Mouse (Mus musculus) midbrain, embryonic 13.5 days (tissue): ENCODE data around the gene Irf6. TPM values are rescaled to one million over a fixed set of nuclear protein-coding genes. Genes with fewer than 3 reads are reported as not detected.
A peak's percentile ranks its signal among the peaks of the same experiment; 100 is the strongest.

Experiments
- ATAC-seq: fragments of 200-750 bp; cut with Nextera tagmentation; 2 replicates; pipeline ENCODE4 v1.8.0; 2017; ENCODE audit warnings: mild to moderate bottlenecking, moderate TSS enrichment, moderate library complexity
- H3K27ac ChIP-seq: fragments of 300-500 bp; sonication (generic); 2 replicates; pipeline ENCODE4 v1.5.1; 2015; ENCODE audit warnings: inconsistent platforms, mild to moderate bottlenecking, moderate library complexity
- H3K27me3 ChIP-seq: fragments of 300-500 bp; sonication (generic); 2 replicates; pipeline ENCODE4 v1.6.1; 2015; ENCODE audit warnings: mild to moderate bottlenecking, inconsistent platforms
- H3K36me3 ChIP-seq: fragments of 300-500 bp; sonication (generic); 2 replicates; pipeline ENCODE4 v1.6.1; 2015; ENCODE audit warnings: mild to moderate bottlenecking, inconsistent platforms
- H3K4me1 ChIP-seq: fragments of 300-500 bp; sonication (generic); replicated peaks from 2 replicates; pipeline ENCODE4 v1.6.1; 2015; ENCODE audit warnings: inconsistent platforms
- H3K4me2 ChIP-seq: fragments of 300-500 bp; sonication (generic); replicated peaks from 2 replicates; pipeline ENCODE4 v1.6.1; 2015; ENCODE audit warnings: moderate library complexity, mild to moderate bottlenecking, inconsistent platforms
- H3K4me3 ChIP-seq: fragments of 300-500 bp; sonication (generic); replicated peaks from 2 replicates; pipeline ENCODE4 v1.5.1; 2015; ENCODE audit warnings: mild to moderate bottlenecking, inconsistent platforms
- H3K9ac ChIP-seq: fragments of 300-500 bp; sonication (generic); replicated peaks from 2 replicates; pipeline ENCODE4 v1.6.1; 2015; ENCODE audit warnings: mild to moderate bottlenecking, inconsistent platforms
- H3K9me3 ChIP-seq: fragments of 300-500 bp; sonication (generic); 2 replicates; pipeline ENCODE4 v1.6.1; 2016; ENCODE audit warnings: mild to moderate bottlenecking, inconsistent platforms
- WGBS: fragments of 180-500 bp; shearing (Covaris S2); methylation state at CpG from one replicate; pipeline ENCODE4 v1.1.7; 2015; 5-methylcytosine and 5-hydroxymethylcytosine counted together
- polyA plus RNA-seq: library from polyadenylated mRNA; unstranded; fragments of >200 nt; fragmentation: Nextera tagmentation; extraction: Ambion mirVana; gene quantifications from 2 replicates; pipeline ENCODE4 v1.2.1, GENCODE M21; 2015

The Irf6 gene
- polyA plus RNA-seq, result 0.62 and 0.74 TPM in 2 replicates

- Histone ChIP-seq H3K27ac (no peak within 1 kb of the TSS), H3K4me1 (peaks cover 14% of the 10 kb centered on the region), H3K36me3 (no peaks in the 10 kb centered on the region), H3K9me3 (no peaks in the 10 kb centered on the region), H3K4me3 (peak within 1 kb of the TSS; percentile 27), H3K4me2 (peak within 1 kb of the TSS; percentile 44), H3K27me3 (peaks cover 47% of the 10 kb centered on the region), H3K9ac (no peak within 1 kb of the TSS)
- ATAC-seq, result peak; percentile 86
- WGBS, result under 1% methylated on average over 30 of the region's 30 CpGs
These were observed at the start of gene Irf6 for GRCm38 (mm10) chr1:193152872-193153271. Irf6 (plus strand) TSS chr1:193153111.

- Histone ChIP-seq H3K4me2 (no peak overlapping the region), H3K4me3 (no peak overlapping the region), H3K9ac (no peak overlapping the region), H3K27ac (no peak overlapping the region), H3K27me3 (no peaks in the 10 kb centered on the region), H3K9me3 (no peaks in the 10 kb centered on the region), H3K36me3 (peaks cover 99% of the 10 kb centered on the region), H3K4me1 (no peaks in the 10 kb centered on the region)
- ATAC-seq, result no peak
- WGBS, result 92% methylated on average over 9 of the region's 9 CpGs
These were observed 40.8 kb upstream of the Irf6 start for GRCm38 (mm10) chr1:193112093-193112492.

- no peaks in the 10 kb centered on the region for H3K9me3 ChIP-seq
- no peak overlapping the region for H3K4me2 ChIP-seq
- no peak overlapping the region for H3K9ac ChIP-seq
- ATAC-seq, result no peak
- no peak overlapping the region for H3K27ac ChIP-seq
- H3K36me3 ChIP-seq, result peaks cover 85% of the 10 kb centered on the region
- WGBS, result 94% methylated on average over 7 of the region's 7 CpGs
- H3K27me3 ChIP-seq, result no peaks in the 10 kb centered on the region
- H3K4me1 ChIP-seq, result peaks cover 2% of the 10 kb centered on the region; the same call in 1 of the 2 replicates
- no peak overlapping the region for H3K4me3 ChIP-seq
These were observed 30.1 kb upstream of the Irf6 start for GRCm38 (mm10) chr1:193122793-193123192.

- no peaks in the 10 kb centered on the region for H3K9me3 ChIP-seq
- no peaks in the 10 kb centered on the region for H3K27me3 ChIP-seq
- no peak overlapping the region for H3K4me3 ChIP-seq
- WGBS, result 94% methylated on average over 6 of the region's 6 CpGs
- no peak overlapping the region for H3K9ac ChIP-seq
- no peak overlapping the region for H3K27ac ChIP-seq
- ATAC-seq, result no peak
- H3K4me2 ChIP-seq, result no peak overlapping the region
- peaks cover 6% of the 10 kb centered on the region for H3K4me1 ChIP-seq
- H3K36me3 ChIP-seq, result peaks cover 84% of the 10 kb centered on the region
These were observed 29.6 kb upstream of the Irf6 start for GRCm38 (mm10) chr1:193123290-193123689.

GRCm38 (mm10) chr1:193125835-193126234, 27.1 kb upstream of the Irf6 start:
- Histone ChIP-seq H3K9me3 (no peaks in the 10 kb centered on the region), H3K4me3 (no peak overlapping the region), H3K27me3 (no peaks in the 10 kb centered on the region), H3K36me3 (peaks cover 60% of the 10 kb centered on the region), H3K4me1 (peaks cover 15% of the 10 kb centered on the region), H3K27ac (no peak overlapping the region), H3K9ac (no peak overlapping the region), H3K4me2 (no peak overlapping the region)
- no peak for ATAC-seq
- WGBS, result 84% methylated on average over 4 of the region's 4 CpGs

- Histone ChIP-seq H3K4me1 (peaks cover 15% of the 10 kb centered on the region), H3K9ac (no peak overlapping the region)
These were observed 24.9 kb upstream of the Irf6 start for GRCm38 (mm10) chr1:193128055-193128454.

GRCm38 (mm10) chr1:193129321-193129720, 23.6 kb upstream of the Irf6 start:
- H3K27ac ChIP-seq, result no peak overlapping the region
- 30% methylated on average over 5 of the region's 5 CpGs for WGBS

More at GRCm38 (mm10) chr1:193128055-193128454, 24.9 kb upstream of the Irf6 start:
- ATAC-seq, result no peak
- Histone ChIP-seq H3K27me3 (no peaks in the 10 kb centered on the region), H3K36me3 (peaks cover 38% of the 10 kb centered on the region), H3K4me3 (no peak overlapping the region), H3K27ac (no peak overlapping the region), H3K9me3 (no peaks in the 10 kb centered on the region), H3K4me2 (no peak overlapping the region)
- 90% methylated on average over 6 of the region's 6 CpGs for WGBS

GRCm38 (mm10) chr1:193129786-193130455, 23.0 kb upstream of the Irf6 start, which contains the start of gene Diexf:
Diexf (minus strand) TSS chr1:193130272.
- H3K27ac ChIP-seq, result peak within 1 kb of the TSS; percentile 78
- WGBS, result under 1% methylated on average over 61 of the region's 61 CpGs

More at GRCm38 (mm10) chr1:193129321-193129720, 23.6 kb upstream of the Irf6 start:
- Histone ChIP-seq H3K4me3 (peak overlapping the region; percentile 99), H3K27me3 (no peaks in the 10 kb centered on the region), H3K9me3 (no peaks in the 10 kb centered on the region), H3K36me3 (peaks cover 25% of the 10 kb centered on the region), H3K9ac (peak overlapping the region; percentile 88), H3K4me1 (peaks cover 15% of the 10 kb centered on the region), H3K4me2 (peak overlapping the region; percentile 66)
- ATAC-seq, result no peak

GRCm38 (mm10) chr1:193130456-193130825, 22.5 kb upstream of the Irf6 start:
- Histone ChIP-seq H3K36me3 (peaks cover 18% of the 10 kb centered on the region), H3K9ac (peak overlapping the region; percentile 64), H3K4me3 (peak overlapping the region; percentile 99), H3K4me2 (peak overlapping the region; percentile 57), H3K4me1 (peaks cover 15% of the 10 kb centered on the region), H3K27me3 (no peaks in the 10 kb centered on the region), H3K27ac (peak overlapping the region; percentile 78), H3K9me3 (no peaks in the 10 kb centered on the region)
- 27% methylated on average over 11 of the region's 11 CpGs for WGBS
- peak; percentile 74 for ATAC-seq

More at GRCm38 (mm10) chr1:193129786-193130455, 23.0 kb upstream of the Irf6 start, which contains the start of gene Diexf:
- Histone ChIP-seq H3K36me3 (peaks cover 20% of the 10 kb centered on the region), H3K4me2 (peak within 1 kb of the TSS; percentile 66), H3K9ac (peak within 1 kb of the TSS; percentile 88), H3K4me1 (peaks cover 15% of the 10 kb centered on the region), H3K27me3 (no peaks in the 10 kb centered on the region), H3K4me3 (peak within 1 kb of the TSS; percentile 99), H3K9me3 (no peaks in the 10 kb centered on the region)
- ATAC-seq, result peak; percentile 95

- peak overlapping the region; percentile 57 for H3K4me2 ChIP-seq
- H3K4me3 ChIP-seq, result peak overlapping the region; percentile 99
- peaks cover 18% of the 10 kb centered on the region for H3K36me3 ChIP-seq
- peak overlapping the region; percentile 64; the same call in 1 of the 2 replicates for H3K9ac ChIP-seq
- peak; percentile 35; the same call in 1 of the 2 replicates for ATAC-seq
- peaks cover 15% of the 10 kb centered on the region for H3K4me1 ChIP-seq
- H3K27me3 ChIP-seq, result no peaks in the 10 kb centered on the region
- H3K27ac ChIP-seq, result peak overlapping the region; percentile 78
- WGBS, result 87% methylated on average over 8 of the region's 8 CpGs
- H3K9me3 ChIP-seq, result no peaks in the 10 kb centered on the region
These were observed 22.1 kb upstream of the Irf6 start for GRCm38 (mm10) chr1:193130839-193131238.

GRCm38 (mm10) chr1:193131311-193131948, 21.5 kb upstream of the Irf6 start:
- 93% methylated on average over 6 of the region's 6 CpGs for WGBS
- H3K27ac ChIP-seq, result no peak overlapping the region
- H3K9ac ChIP-seq, result no peak overlapping the region
- H3K4me1 ChIP-seq, result peaks cover 15% of the 10 kb centered on the region
- H3K4me3 ChIP-seq, result no peak overlapping the region
- H3K36me3 ChIP-seq, result peaks cover 16% of the 10 kb centered on the region
- H3K27me3 ChIP-seq, result no peaks in the 10 kb centered on the region
- no peaks in the 10 kb centered on the region for H3K9me3 ChIP-seq
- H3K4me2 ChIP-seq, result no peak overlapping the region
- ATAC-seq, result no peak

GRCm38 (mm10) chr1:193132385-193132784, 20.5 kb upstream of the Irf6 start:
- Histone ChIP-seq H3K4me3 (no peak overlapping the region), H3K4me1 (peaks cover 15% of the 10 kb centered on the region), H3K9me3 (no peaks in the 10 kb centered on the region), H3K9ac (no peak overlapping the region), H3K4me2 (no peak overlapping the region), H3K27ac (no peak overlapping the region), H3K27me3 (no peaks in the 10 kb centered on the region), H3K36me3 (peaks cover 8% of the 10 kb centered on the region)
- no peak for ATAC-seq
